Mouse (Mus musculus): ENCODE data around the gene Ooep.

GRCm38 (mm10) chr9:78386947-78387346 is 8.4 kb upstream of the Ooep start:
- TF ChIP-seq CTCF (IDR thresholded peaks at IDR 0.05; ENCODE audit: low read depth), result no peak
- TF ChIP-seq EP300 (optimal IDR thresholded peaks at IDR 0.05), result no peak
